Comparison of ENCODE assay signal across 22 mouse cellular contexts in genomic region chr11:56348408-56348807, GRCm38 (mm10).
DNase-seq lines count a peak whose midpoint lies in the region; ATAC-seq lines count a peak whose summit lies in the region.
"Had no signal": no experiment of that assay in that cellular context is flagged by ENCODE, and none has a peak within 500 bp of the region (broad histone marks: within the 10 kb centered on the region; RNA-seq: fewer than 3 reads in every experiment).

No protein-coding gene starts in this region.

- DNase-seq in frontal cortex, postnatal 25 days (ENCODE audit: low spot score in 2 of 2), result no peak
- peak; percentile 29 to 30 for DNase-seq in left cerebral cortex, postnatal 14 days (ENCODE audit: low spot score in 2 of 2)
- no peak for DNase-seq in left cerebral cortex, postnatal 4 days
- DNase-seq in right cerebral cortex, postnatal 14 days, result peak; percentile 10
- DNase-seq in right cerebral cortex, adult 2 months (ENCODE audit: low spot score in 2 of 2), result no peak
- DNase-seq: adrenal gland, adult 8-10 months; adrenal gland, postnatal 14 days; adrenal gland, postnatal 36 days; B cell, adult 2 months; cerebellum, adult 11 months; cerebellum, adult 18-20 months; cerebellum, adult 8-10 months; cerebellum, adult 9-11 months; cerebellum, postnatal 14 days; cerebellum, postnatal 36 days; embryo, embryonic 11 days had no signal

- peak; percentile 80; the same call in 1 of the 2 replicates for ATAC-seq in frontal cortex, adult (ENCODE audit: low TSS enrichment)
- ATAC-seq: activated CD4-positive, CD25-positive, alpha-beta regulatory T cell, adult 4 months; CD4-positive, CD25-positive, alpha-beta regulatory T cell, adult 4 months; forebrain, embryonic 14.5 days; forebrain, embryonic 16.5 days; Patski had no signal

- intact Hi-C loops in left cerebral cortex, postnatal 14 days (cut with DNase I), result no loop called here
- intact Hi-C loops in left cerebral cortex, postnatal 4 days (cut with DNase I), result no loop called here

Comparison
In these comparisons a context has a peak if more than half of its experiments do, and no peak if none do; other contexts are left out.
1. DNase-seq: peak in left cerebral cortex, postnatal 14 days (2 of 2) and right cerebral cortex, postnatal 14 days (single experiment); none in frontal cortex, postnatal 25 days (0 of 2), left cerebral cortex, postnatal 4 days (single experiment) and right cerebral cortex, adult 2 months (0 of 2).